Mouse (Mus musculus) thymus, adult 2 months (tissue): Measurements from ENCODE around the gene Nipal1.

Source experiments
- CTCF ChIP-seq: fragments of 200-500 bp; IDR thresholded peaks from 2 replicates; pipeline ENCODE4 v1.5.1; 2012; ENCODE audit warnings: mild to moderate bottlenecking, control low read depth, low read length, moderate library complexity, borderline replicate concordance; ENCODE audit not compliant: control insufficient read depth, poor library complexity, insufficient read depth; ENCODE audit errors: extremely low read depth
- POLR2A ChIP-seq: fragments of 200-500 bp; IDR thresholded peaks from 2 replicates; pipeline ENCODE4 v1.6.1; 2012; ENCODE audit warnings: mild to moderate bottlenecking, low read length, control low read depth, moderate library complexity; ENCODE audit not compliant: control insufficient read depth, poor library complexity, insufficient read depth; ENCODE audit errors: extremely low read depth

GRCm38 (mm10) chr5:72634791-72635271 is 12.8 kb upstream of the Nipal1 start:
- TF ChIP-seq POLR2A (no peak), CTCF (no peak)
